ENCODE assay signal across 23 mouse cellular contexts in the genomic region with DNA sequence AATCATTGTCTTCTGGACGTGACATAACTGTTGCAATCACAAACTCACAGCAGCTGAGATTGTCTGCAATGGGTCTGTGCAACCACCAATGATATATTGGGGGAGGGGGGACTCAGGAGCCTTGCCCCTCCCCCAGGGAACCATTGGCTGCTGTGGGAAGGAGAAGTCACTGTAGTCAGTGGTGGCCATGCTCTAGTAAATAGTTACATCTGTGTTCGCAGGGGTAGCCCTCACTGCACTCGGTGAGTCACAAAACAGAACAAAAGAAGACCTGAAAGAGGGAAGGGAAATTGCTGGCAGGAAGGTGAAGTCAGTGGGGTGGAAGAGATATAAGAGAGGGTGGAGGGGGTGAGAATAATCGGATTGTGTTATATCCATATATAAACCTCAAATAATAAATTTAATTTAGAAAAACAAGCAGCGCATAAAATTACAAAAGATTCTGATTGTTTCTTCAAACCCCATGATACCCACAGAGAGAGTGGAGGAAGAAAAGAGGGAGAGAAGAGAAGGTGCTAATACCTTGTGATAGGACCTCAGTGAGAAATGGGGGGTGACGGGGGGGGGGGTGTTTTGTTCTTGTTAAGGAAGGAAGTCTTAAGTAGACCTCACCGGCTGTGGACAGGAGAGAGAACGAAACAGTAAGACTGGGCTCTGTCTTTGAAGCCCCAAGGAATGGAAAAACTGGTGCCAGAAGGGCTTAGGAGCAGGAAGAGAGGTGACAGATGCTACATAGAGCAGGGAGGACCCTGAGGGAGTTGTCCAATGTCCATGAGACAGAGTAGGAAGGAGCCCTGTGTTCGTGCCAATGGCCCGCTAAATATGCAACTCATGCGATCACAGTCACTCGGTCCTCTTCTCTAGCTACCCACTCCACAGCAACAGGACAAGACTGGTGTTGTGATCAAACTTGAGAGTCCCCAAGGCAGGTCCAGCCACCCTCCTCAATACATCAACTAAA. TPM values are rescaled to one million over a fixed set of nuclear protein-coding genes. Genes with fewer than 3 reads are reported as not detected.
DNase-seq lines count a peak whose midpoint lies in the region.
"Had no signal": no experiment of that assay in that cellular context is flagged by ENCODE, and none has a peak within 500 bp of the region (broad histone marks: within the 10 kb centered on the region; RNA-seq: fewer than 3 reads in every experiment).

No protein-coding gene starts in this region.

- peaks cover 14% of the 10 kb centered on the region for H3K4me1 ChIP-seq in limb, embryonic 10.5 days

- 84% methylated on average over 12 of the region's 12 CpGs for WGBS in limb, embryonic 10.5 days

- peak; percentile 57 for DNase-seq in spleen, adult 18-20 months
- no peak for DNase-seq in spleen, adult 12 weeks (ENCODE audit: low spot score)
- peak; percentile 46 for DNase-seq in Muller cell, postnatal 12 days (ENCODE audit: inconsistent ontology term)
- peak; percentile 28 for DNase-seq in limb, embryonic 10.5 days (ENCODE audit: low spot score)
- DNase-seq in right cerebral cortex, adult 18-20 months, result no peak
- DNase-seq in adipocyte (ENCODE audit: low spot score), result no peak
- DNase-seq in lung, postnatal 14 days, result no peak
- DNase-seq: adrenal gland, adult 8-10 months; cerebellum, adult 8-10 months; gastrocnemius, postnatal 10 days; kidney, adult 9 months; kidney, postnatal 36 days; liver, embryonic 13.5 days; lung, adult 2 months; thymus, postnatal 25 days had no signal

- H3K4me3 ChIP-seq in limb, embryonic 10.5 days, result no peak overlapping the region
- H3K4me3 ChIP-seq: forebrain, embryonic 15.5 days; hindbrain, embryonic 12.5 days; intestine, embryonic 15.5 days; limb, embryonic 13.5 days; liver, embryonic 13.5 days; megakaryocyte, embryonic 14.5 days; midbrain, embryonic 15.5 days; myocyte; stomach, embryonic 15.5 days had no signal

- H3K9me3 ChIP-seq in limb, embryonic 10.5 days (replicated peaks), result no peaks in the 10 kb centered on the region
- H3K9me3 ChIP-seq: forebrain, embryonic 15.5 days; hindbrain, embryonic 12.5 days; intestine, embryonic 15.5 days; limb, embryonic 13.5 days; liver, embryonic 13.5 days; megakaryocyte, embryonic 14.5 days; midbrain, embryonic 15.5 days; stomach, embryonic 15.5 days had no signal

- H3K27me3 ChIP-seq in limb, embryonic 10.5 days (ENCODE audit: low read depth, poor library complexity, severe bottlenecking), result 0 out of 2 replicates have a peak, but pooled peaks cover 9% of the 10 kb centered on the region
- H3K27me3 ChIP-seq: forebrain, embryonic 15.5 days; intestine, embryonic 15.5 days; liver, embryonic 13.5 days; stomach, embryonic 15.5 days had no signal

- no peak overlapping the region for H3K27ac ChIP-seq in limb, embryonic 10.5 days
- H3K27ac ChIP-seq: forebrain, embryonic 15.5 days; hindbrain, embryonic 12.5 days; intestine, embryonic 15.5 days; limb, embryonic 13.5 days; liver, embryonic 13.5 days; midbrain, embryonic 15.5 days; stomach, embryonic 15.5 days had no signal

- no peaks in the 10 kb centered on the region for H3K36me3 ChIP-seq in limb, embryonic 10.5 days
- H3K36me3 ChIP-seq: forebrain, embryonic 15.5 days; hindbrain, embryonic 12.5 days; intestine, embryonic 15.5 days; limb, embryonic 13.5 days; liver, embryonic 13.5 days; midbrain, embryonic 15.5 days; stomach, embryonic 15.5 days had no signal

RNA-seq across cellular contexts. Expression of a gene that starts 18.5 kb away (rescaled TPM):
- 12.1 and 13.9 TPM in 2 replicates for polyA plus RNA-seq in limb, embryonic 10.5 days (2016; fragmentation: Nextera tagmentation; extraction: Ambion mirVana)

Comparison
In these comparisons a context has a peak if more than half of its experiments do, and no peak if none do; other contexts are left out.
1. DNase-seq: peak in spleen, adult 18-20 months (2 of 2), Muller cell, postnatal 12 days (single experiment) and limb, embryonic 10.5 days (single experiment); none in spleen, adult 12 weeks (single experiment), right cerebral cortex, adult 18-20 months (single experiment), adipocyte (single experiment) and lung, postnatal 14 days (single experiment).